Mouse (Mus musculus): Measurements from ENCODE around the gene Rp9. TPM values are rescaled to one million over a fixed set of nuclear protein-coding genes. Genes with fewer than 3 reads are reported as not detected.
"Not testable (repeated sequence)": the region's sequence is repeated elsewhere in the genome, so short reads cannot be mapped to it uniquely, and the experiment has no call there.

Rp9 gene
- total RNA-seq, 2 experiments from 2014 or later, result 37.2 to 37.4 TPM

DNA sequence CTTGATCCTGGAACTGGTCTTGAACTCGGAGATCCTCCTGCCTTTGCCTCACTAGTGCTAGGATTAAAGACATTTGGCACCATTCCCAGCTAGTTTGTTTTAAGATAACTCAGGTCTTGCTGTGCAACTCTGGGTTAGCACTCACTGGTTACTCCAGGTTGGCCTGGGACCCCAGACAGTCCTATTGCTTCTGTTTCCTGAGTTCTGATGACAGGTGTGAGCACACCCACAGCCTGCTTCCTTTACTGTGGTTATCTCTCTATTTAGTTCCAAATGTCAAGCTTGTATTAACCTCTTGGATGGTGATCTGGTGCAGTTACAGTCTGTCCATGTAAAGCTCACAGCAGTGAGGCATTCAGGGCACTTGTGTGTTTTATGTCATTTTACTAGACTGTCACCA lies 46.0 kb downstream of the Rp9 start:
- DNase-seq (ENCODE audit: low spot score in 2 of 2), result no peak

DNA sequence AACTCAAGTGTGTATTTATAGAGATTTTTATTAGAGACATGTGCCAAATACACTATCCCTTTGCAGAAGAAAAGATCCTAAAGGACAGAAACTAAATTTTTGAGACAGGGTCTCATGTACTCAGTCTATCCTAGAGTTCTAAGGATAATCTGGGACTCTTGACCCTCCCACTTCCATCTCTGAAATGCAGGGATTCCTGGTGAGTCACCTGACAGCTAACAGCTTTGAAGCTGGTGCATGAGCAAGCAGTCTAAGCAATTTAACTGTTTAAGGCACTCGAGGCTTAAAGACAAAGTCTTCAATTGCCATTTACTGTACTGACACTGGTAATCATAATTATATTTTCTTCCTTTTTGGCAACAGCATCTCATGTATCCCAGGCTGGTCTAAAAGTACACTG lies 47.0 kb downstream of the Rp9 start:
- DNase-seq (ENCODE audit: low spot score in 2 of 2), result no peak

DNA sequence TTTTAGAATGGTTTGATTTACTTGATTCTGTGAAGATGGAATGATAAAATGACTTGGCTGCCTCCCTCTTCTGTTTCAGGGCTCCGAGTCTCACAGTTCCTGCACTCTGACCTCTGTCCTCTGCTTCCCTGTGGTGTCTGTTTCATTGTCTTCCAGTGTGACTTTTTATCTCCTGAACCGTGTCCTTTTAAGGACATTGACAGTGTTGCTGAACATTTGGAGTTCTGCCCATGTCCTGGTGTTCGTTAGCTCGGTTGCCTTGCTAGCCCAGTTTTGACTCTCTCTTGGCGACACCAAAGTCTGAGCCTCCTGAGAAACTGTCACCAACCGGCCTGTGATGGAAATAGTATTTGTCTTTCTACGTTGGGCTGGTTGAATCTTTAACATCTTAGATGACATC lies 49.1 kb downstream of the Rp9 start:
- DNase-seq (ENCODE audit: low spot score in 2 of 2), result no peak

DNA sequence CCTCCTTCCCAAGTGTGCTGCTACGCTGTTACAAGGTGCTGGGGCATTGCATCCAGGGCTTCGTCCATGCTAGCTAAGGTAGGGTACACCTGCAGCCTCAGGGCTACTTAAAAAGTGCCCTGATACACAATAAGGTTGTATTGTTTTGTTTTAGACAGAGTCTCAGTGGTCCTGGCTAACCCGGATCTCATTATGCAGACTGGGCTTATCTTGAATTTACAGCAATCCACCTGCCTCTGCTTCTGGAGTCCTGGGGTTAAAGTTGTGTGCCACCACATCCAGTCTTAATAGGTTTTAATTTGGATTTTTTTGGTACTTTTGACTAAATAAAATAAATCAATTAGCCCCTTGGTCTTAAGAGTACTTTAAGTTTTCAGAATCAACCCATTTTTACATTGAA lies 49.7 kb downstream of the Rp9 start:
- DNase-seq (ENCODE audit: low spot score in 2 of 2), result no peak

DNA sequence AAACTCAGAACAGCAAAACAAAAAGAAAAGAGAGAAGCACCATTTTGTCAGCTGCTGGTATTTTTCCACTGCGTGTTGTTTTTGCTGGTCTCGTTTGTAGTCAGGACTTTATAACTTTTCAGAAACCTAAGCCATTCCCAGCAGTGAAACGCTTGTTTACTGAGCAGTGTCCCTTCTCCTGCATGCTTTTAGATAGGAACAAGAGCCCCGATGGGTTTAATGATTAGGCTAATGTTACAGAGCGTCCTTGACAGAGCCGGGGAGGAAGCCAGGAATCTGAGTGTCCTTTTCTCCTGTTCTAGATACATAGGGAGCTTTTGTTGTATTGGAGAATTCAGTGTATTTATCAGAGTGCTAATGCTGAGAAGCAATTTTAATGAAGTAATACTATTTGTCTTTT lies 52.0 kb downstream of the Rp9 start:
- no peak for DNase-seq (ENCODE audit: low spot score in 2 of 2)

DNA sequence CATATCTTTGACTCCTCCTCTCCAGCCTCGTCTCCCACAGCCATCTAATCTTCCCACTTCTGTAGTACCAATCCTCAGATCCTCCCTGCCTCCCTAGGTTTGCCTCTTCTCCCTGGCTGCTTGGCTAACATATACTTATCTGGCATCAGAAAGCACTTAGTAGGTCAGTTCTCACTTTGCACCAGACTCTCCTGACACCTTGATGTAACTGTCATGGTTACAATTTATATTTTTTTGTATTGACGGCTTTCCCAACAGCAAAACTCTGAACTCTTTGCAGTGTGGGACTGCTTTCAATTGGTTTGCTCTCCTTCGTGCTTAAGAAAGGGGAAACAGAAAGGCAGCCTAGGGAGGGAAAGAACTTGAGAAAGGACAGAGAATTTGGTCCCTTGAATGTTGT lies 53.4 kb downstream of the Rp9 start:
- no peak for DNase-seq (ENCODE audit: low spot score in 2 of 2)

DNA sequence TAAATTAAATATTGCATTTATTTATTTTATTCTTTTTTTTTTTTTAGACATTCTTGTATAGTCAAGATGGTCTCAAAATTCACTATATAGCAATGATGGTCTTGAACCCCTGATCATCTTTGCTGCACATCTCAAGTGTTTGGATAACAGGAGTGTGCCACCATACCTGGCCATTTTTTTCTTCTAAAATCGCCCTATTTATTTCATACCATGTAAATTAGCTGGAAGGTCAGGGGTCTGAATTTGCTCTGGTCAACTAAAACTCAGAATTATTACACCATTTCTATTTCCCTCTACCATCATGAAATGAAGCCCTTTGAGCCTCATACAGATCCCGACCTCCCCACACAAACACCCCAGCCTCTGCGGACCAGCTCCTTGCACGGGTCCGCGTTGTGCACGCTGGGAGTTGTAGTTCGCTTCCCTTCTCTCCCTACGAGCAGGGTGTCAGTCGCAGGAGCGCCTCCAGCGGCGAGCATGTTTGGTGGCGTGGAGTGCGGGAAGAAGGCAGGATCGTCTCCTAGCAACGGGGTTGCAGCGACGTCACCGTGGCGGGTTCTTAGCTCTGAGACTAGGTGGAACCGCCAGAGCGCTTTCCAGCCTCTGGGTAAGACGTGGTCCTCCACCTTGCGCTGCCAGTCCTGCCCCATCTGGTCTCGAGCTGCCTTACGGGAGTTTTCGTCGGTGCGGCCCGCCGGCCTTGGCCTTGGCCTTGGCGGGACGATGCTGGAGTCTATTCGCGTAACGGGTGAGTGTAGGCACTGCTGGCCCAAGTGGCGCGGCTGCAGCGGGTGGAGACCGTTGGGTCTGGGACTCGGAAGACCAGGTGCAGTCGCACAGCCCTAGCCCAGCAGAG lies 58.3 kb downstream of the Rp9 start, which contains the start of gene 9530077C05Rik:
Gene 9530077C05Rik, plus strand, starts transcription at position 512 of the 856 bp plus-strand sequence.
- peak; percentile 96 to 99 for DNase-seq (ENCODE audit: low spot score in 2 of 2)

DNA sequence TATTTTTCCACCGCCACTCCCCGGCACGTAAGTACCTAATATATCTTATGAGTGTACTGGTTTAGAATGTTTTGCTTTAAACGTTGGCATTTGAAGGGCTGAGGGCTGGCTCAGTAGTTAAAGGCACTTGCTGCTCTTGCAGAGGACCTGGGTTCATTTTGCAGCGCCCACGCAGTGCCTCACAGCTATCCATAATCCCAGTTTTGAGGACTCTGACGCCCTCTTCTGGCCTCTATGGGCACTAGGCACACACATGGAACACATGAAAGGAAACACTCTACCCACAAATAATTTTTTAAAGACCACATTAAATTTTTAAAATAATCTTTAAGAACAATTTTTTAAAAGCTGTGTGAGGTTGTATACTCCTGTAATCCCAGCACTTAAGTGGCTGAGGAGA lies 60.0 kb downstream of the Rp9 start:
- no peak for DNase-seq (ENCODE audit: low spot score in 2 of 2)

DNA sequence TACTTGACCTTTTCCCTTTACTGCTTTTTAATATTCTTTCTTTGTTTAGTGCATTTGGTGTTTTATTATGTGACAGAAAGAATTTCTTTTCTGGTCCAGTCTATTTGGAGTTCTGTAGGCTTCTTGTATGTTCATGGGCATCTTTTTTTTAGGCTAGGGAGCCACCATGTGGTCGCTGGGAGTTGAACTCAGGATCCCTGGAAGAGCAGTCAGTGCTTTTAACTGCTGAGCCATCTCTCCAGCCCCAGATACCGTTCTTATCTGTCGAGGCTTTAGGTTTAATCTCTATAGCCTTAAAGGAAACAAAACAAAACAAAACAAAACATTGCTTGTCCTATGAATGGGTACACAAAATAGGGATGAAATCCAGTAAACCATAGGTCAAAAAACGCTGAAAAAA lies 61.2 kb downstream of the Rp9 start:
- peak in 1 of 2 experiments; percentile 50 for DNase-seq (ENCODE audit: low spot score in 2 of 2)

DNA sequence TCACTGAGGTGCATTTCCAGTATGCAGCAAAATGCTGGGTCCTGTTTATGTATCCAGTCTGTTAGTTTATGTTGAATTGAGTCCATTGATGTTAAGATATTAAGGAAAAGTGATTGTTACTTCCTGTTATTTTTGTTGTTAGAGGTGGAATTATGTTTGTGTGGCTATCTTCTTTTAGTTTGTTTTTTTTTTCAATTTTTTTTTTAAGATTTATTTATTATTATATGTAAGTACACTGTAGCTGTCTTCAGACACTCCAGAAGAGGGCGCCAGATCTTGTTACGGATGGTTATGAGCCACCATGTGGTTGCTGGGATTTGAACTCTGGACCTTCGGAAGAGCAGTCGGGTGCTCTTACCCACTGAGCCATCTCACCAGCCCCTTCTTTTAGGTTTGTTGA lies 61.9 kb downstream of the Rp9 start:
- not testable (repeated sequence) for DNase-seq (ENCODE audit: low spot score in 2 of 2)

DNA sequence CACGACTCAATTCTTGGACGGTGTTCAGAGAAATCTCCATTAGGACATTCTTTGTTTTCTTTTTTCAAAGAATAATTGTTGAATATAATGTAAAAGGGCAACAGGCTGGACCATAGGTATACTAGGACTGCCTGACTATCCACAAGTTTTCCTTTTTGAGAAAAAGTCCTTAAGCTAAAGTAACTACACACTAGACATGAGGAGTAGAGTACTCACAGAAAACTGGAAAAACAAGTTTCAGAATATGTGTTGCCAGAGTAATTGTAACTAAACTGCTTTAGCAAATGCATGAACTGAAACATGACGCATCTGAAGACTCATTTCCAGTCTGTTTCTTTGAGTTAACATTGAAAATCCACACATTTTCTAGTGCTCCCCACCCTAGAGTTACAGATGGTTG lies 64.1 kb downstream of the Rp9 start:
- DNase-seq (ENCODE audit: low spot score in 2 of 2), result no peak

DNA sequence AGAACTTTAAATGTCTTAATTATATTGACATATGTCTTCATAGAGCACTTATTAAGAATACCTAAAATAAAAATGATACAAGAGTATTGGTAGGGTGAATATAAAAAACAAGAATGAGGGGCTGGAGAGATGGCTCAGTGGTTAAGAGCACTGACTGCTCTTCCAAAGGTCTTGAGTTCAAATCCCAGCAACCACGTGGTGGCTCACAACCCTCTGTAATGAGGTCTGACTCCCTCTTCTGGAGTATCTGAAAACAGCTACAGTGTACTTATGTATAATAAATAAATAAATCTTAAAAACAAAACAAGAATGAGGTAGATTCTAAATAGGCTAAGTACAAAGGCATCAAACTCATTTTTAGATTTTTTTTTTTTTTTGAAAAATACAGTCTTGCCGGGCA lies 66.0 kb downstream of the Rp9 start:
- DNase-seq (ENCODE audit: low spot score in 2 of 2), result not testable (repeated sequence)

DNA sequence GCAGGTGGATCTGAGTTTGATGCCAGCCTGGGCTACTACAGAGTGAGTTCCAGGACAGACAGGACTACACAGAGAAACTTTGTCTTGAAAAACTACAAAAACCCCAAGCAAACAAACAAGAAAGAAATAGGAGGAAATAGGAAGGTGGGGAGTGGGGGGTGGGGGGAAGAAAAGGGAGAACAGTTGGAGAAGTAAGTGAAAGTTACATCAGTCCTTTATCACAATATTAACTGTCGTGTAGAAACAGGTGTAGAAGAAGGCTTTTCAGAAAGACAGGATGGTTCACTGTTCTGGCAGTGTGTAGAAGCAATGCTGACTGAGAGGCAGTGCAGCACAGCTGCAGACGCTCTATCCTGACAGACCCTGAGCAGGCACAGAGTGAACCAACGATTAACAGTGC lies 66.6 kb downstream of the Rp9 start:
- DNase-seq (ENCODE audit: low spot score in 2 of 2), result no peak

DNA sequence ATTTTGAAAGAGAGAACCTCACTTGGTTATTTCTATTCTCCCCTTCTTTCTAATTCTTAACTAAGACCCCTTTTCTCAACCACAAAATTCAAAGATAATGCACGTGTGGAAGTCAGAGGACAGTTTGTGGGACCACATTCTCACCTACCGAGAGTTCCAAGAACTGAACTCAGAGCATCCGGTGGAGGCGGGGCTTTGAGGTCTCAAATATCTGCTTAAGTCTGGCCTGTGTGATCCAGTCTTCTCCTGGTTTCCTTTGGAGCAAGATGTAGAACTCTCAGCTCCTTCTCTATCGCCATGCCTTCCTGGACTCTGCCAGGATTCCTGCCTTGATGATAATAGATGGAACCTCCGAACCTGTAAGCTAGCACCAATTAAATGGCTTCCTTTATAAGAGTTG lies 67.5 kb downstream of the Rp9 start:
- no peak for DNase-seq (ENCODE audit: low spot score in 2 of 2)

DNA sequence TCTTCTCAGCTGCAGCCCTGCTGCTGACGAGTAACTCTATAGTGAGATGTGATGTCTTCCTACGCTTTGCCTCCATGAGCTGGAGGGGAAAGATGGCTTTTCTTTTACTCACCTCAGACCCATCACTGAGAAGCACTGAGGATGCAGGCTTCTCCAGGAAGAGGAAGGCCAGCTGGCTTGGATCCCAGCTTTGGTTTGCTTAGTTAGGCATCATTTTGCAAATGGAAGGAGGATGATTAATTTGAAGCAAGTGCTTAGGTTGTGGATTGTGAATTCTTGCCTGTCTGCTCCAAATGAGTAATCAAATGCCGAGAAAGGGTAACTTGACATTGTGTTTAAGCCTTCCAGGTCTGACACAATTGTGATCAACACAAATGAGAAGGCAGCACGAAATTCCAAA lies 70.5 kb downstream of the Rp9 start:
- no peak for DNase-seq (ENCODE audit: low spot score in 2 of 2)

DNA sequence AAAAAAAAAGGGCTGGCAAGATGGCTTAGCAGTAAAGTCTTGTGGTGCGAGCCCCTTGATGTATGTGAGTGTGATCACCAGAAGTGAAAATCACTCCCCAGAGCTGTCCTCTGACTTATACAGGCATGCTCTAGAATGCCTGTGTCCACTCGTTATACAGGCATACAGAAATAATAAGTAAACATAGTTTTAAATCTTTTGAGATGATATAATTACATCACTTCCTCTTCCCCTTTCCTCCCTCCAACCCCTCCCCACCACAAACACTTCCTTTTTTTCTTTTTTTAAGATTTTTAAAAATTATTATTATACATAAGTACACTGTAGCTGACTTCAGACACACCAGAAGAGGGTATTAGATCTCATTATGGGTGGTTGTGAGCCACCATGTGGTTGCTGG lies 74.8 kb downstream of the Rp9 start:
- DNase-seq (ENCODE audit: low spot score in 2 of 2), result no peak

DNA sequence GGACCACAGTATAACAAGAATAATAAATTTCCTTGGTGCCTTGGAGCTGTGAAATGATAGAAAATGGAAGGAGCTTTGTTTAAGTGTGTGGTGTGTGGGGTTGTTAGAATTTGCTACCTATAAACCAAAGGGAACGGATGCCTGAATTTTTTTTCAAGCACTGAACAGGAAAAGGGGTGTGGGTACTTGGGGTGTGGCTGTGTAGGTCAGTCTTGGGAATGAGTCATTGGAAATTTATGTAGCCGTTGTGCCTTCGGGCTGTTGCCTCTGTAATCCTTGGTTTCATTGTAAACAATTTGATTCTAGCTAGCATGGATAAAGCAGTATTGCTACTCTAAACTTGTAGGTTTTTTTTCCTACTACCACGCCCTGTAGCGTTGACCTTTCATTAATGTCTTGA lies 79.2 kb downstream of the Rp9 start:
- no peak for DNase-seq (ENCODE audit: low spot score in 2 of 2)

DNA sequence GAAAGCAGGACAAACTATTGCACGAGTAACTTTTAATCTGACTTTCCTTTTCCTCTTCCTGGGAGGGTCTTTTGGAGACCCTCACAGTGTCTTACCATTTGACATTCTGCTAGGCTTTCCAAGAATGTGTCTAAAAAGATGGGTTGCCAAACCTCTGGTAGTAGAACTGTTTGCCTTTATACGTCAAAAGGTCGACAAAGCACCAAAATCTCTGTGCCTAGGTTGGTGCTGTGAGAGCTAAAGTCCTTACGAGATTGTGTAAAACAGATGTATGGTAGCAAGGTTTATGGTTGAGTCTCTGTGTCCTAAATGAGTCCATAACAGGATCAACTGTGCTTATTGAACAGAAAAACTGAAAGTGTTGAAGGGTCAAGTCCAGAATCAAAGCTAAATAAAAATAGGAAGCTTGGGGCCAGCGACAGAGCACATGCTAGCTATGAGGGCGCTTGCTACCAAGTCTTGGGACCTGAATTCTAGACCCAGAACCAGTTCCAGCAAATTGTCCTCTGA lies 79.8 kb downstream of the Rp9 start:
- DNase-seq (ENCODE audit: low spot score in 2 of 2), result no peak

DNA sequence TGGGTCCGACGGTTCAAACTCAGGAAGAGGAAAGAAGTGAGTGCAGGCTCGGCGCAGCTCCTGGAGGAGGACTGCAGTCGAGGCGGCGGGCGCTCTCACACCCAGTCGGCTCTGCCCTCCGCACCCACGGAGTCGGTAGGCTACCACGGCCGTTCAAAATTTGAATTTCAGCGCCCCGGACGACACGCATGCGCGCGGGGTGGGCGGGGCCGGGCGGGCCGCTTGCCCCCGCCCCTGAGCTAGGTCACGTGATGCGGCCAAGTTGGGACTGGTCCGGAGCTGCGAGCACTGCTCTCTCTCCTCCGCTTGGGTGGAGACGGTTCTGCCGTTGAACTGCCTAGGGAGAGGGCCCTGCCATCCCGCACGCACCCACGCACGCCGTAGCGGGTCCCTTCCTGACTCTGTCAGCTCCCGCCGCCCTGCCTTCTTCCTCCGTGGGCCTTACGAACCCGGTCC lies 80.5 kb downstream of the Rp9 start, which contains the start of gene Anln:
Gene Anln, minus strand, starts transcription at position 168 of the 456 bp plus-strand sequence.
- DNase-seq (ENCODE audit: low spot score in 2 of 2), result peak; percentile 80 to 88

DNA sequence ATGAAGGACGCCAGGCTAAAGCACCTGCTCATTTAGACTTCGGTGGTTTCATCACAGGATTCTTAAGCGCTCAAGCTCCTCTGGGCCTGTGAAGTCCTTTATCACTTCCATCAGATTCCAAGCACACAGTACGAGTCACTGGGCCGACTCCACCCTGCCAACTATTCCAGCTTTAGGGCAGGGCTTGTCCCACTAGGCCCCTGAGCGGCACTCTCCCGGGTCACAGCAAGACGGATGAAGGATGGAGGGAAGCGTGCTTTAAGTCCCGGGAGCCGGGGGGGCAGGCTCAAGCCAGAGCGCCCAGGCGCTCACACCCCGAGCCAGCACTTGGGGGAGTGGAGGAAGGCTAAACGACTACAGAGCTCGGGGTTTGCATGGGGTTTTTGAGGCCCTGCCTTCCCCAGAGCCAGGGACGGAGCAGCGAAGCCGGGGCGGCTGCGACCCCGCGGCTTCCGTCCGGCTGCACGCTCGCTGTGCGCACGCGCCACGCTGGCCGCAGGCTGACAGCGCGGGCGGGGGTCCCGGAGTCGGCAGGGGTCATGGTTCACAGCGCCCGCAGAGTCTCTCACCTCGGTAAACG lies 81.1 kb downstream of the Rp9 start:
- no peak for DNase-seq (ENCODE audit: low spot score in 2 of 2)

DNA sequence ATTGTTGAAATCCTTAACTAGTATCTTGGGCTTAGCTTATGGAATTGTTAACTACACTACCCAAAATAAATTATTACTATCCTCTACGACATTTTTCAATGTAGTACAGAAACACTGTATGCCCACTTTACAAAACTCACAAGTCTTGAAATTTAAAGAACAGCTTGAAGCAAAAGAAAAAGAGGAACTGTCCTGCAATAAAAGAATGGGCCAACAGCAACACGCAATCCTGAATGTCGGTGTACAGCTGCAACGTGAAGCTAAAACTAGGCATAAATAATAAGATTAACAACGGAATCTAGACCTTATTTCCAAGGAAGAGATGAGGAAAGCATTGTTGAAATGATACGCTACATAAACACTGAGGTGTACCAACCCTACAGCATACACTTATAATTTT lies 81.6 kb downstream of the Rp9 start:
- DNase-seq (ENCODE audit: low spot score in 2 of 2), result no peak

DNA sequence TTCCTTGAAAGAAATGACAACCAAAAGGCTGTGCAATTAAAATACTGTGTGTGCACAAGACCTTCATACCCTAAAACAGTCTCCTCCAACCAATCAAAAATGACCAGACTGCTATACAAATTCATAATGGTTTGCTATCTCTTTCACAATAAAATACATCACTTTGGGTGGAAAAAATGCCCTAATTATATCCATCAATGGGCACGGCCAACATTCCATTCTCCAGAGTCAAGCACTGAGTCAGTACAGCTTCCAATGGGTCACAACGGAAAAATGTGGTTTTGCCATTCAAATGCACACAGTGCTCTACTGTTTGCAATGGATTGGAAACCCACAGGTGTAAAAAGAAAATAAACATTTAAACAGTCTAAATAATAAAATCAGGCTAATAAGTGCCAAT lies 83.7 kb downstream of the Rp9 start:
- DNase-seq (ENCODE audit: low spot score in 2 of 2), result no peak

DNA sequence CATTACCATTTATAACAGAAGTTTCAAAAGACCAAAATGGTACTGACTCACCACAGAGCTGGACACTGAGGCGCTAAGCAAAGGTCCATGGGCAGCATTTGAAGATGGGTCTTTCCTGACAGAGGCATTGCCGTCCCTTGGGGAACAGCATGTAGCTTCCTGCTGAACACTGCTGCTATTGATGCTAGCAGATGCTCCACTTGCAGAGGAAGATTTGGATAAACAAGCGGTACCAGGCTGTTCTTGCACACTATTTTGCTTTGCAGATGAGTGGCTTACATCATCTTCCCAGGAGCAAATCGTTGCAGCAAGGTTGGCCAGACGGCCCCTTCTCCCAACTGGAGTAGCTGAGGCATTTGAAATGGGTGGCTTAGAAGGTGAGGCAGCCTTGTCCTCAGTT lies 93.5 kb downstream of the Rp9 start:
- DNase-seq (ENCODE audit: low spot score in 2 of 2), result peak; percentile 33 to 34

Data from layer of hippocampus, postnatal 14 days (tissue).